Mouse (Mus musculus) duodenum, adult 2 months (tissue): Measurements from ENCODE around the gene Ccdc155. TPM values are rescaled to one million over a fixed set of nuclear protein-coding genes. Genes with fewer than 3 reads are reported as not detected.

Source experiments
- polyA plus RNA-seq: library from polyadenylated mRNA; depleted of rRNA; stranded (reverse); fragments of >200 nt; gene quantifications from 2 replicates; pipeline ENCODE4 v1.2.3, GENCODE M21; 2012; ENCODE audit warnings: low replicate concordance; rRNA removed

Gene Ccdc155
- polyA plus RNA-seq, result 0.04 TPM in 1 of 2 replicates, not detected in the other

DNA sequence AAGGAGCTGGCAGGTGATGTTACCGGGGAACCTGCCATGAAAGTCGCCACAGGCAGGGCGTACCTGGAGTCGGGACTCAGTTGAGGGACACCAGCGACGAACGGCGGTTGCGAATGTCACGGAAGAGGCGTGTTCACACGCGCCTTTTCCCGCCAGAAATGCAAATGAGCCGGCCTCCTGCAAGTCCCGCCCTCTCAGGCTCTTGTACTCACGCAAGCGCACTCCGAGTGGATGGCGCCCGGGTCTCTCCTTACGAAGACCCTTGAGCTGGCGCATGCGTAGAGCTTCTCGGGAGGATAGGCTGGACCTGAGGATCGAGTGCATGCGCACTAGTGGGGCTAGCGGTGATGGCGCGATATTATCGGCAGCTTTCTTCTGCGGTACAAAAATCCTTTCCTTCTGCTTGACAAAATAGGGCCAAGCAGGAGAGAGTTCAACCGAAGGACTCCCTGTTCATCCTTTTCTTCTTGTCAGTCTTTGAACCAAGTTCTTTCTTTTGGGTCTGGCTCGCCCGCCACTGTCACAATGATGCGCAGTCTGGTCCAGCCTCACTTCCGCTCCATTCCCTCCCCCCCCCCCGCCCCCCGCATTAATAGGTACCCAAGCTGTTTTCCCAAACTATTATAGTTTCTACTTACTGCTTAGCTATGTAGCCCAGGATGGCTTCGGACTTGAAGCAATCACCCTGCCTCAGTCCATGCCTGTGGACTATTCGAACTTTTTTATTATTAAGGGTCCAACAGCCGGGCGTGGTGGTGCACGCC lies at the start of gene Ccdc155:
Gene Ccdc155 (minus strand): TSS at position 513 of the 764 bp plus-strand sequence.

DNA sequence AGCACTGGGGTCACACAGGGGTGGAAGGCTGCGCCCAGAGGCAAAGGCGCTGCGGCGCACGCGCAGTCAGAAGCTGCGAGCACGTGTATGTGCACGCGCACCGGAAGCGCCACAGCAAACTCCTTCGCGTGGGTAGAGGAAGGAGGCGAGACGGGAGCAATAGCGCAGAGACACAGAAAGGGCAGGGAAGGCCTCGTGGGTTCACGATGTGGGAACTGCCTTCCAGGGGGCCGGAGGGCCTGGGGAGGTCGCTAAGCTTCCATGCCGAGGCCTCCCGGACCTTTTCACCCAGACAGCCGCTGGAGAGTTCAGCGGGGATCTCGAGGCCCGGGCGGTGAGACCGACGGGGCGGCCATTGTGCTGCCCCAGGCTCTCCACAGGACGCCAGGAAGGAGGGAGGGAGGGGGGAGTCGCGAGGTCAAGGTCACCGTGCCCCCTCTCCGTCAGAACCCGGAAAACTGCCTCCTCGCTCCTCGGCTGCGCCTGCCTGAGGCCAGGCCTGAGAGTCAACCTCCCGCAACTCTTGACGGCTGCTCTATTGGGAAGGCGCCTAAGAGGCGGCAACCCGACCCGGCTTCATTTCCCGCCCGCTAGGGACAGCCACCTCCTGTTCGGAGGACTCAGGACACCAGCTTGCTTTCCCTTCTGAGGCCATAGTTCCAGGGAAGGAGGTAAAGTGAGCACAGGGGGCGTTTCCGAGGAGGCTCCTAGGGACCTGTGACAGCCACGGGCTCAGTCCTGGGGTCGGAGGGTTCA lies 36.1 kb upstream of the Ccdc155 start, which contains the start of gene Slc6a16:
Gene Slc6a16 (plus strand): TSS at position 453 of the 756 bp plus-strand sequence.

DNA sequence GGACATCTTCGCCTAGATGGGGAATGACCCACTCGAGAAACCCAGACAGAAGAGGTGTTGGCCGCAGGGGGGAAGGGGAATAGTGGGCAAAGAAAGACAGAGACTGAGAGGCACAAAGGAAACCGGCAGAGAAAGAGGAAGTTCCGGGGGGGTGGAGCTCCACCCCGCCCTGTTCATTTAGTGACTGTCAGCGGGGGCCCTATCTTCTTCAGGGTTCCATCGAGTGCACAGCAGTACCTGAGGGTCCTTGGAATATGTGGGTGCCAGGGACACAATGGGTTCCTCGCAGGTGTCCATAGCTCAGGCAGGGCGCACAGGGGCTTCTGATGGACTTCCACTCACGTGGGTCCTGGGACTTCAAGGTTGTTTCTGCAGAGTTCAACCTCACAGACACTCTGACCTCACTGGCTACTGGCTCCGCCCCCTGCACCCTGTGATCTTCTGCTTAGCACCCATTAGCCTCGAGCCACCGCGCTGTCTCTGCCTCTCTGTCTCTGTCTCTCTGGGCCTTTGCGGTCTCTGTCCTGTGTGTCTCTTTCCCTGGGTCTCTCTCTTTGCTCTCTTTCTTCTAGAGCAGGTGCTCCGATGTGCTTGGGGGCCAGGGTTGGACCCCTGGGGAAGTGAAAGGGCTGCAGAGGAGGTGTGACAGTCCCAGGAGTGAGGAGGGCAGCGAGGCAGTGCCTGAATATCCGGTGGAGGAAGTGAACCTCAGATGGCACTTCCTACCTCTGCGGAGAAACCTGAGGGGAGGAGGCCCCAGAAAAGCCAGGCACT lies 34.2 kb upstream of the Ccdc155 start, which contains the start of gene Cd37:
Gene Cd37 (minus strand): TSS at position 393 of the 774 bp plus-strand sequence.

DNA sequence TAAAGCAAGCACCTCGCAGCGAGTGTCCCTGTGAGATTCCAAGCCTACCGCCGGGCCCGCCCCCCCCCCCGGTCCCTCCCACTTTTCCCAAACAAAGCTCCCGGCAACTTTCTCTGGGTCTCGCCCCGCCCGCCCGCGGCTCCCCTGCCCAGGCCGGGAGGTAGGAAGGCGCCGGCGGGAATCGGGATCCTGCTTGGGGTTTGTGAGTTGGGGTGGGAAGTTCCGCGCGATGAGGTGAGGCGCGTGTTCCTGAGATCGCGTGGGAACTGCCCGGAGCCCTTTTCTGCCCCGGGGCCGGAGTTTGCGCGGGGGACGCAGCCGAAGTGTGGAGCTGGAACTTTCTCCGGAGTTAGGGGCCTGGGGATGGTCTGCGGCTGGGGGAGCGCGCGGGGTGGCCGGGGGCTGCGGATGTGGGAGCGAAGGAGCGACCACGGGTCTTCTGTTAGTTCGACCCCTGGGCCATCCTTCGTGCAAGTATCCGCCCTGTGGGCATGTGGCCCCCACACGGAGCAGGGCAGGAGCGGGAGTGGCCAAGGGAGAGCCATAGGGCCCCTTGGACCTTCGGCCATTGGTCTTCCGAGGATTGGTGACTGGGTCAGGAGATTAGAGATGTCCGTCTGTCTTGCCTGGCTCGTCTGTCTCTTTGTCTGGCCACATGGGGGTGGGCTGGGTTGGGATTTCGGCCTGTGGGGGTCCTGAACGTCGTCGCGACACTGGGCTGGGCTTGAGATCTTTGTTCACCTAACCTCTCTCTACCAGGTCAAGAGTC lies 11.2 kb upstream of the Ccdc155 start, which contains the start of gene Tead2:
Gene Tead2 (plus strand): TSS at position 81 of the 769 bp plus-strand sequence.

DNA sequence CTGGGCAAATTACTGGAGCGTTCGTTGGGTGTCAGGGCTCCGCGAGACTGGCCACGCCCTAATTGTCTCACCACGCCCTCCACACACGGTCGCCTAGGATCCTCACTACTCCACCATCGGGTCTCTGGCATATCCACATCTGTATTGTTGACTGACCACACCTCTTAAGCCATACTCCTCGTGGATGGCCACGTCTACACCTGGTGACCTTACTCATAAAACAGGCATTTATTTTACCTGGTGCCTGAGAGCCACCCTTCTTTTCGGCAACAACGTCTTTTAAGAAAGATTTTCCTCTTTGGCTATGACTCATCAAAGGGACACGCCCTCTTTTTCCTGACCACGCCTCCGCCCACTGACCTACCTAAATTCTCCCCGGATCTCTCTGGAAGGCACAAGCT lies 7.2 kb upstream of the Ccdc155 start, which contains the start of gene Dkkl1:
Gene Dkkl1 (minus strand): TSS at position 297 of the 401 bp plus-strand sequence.

DNA sequence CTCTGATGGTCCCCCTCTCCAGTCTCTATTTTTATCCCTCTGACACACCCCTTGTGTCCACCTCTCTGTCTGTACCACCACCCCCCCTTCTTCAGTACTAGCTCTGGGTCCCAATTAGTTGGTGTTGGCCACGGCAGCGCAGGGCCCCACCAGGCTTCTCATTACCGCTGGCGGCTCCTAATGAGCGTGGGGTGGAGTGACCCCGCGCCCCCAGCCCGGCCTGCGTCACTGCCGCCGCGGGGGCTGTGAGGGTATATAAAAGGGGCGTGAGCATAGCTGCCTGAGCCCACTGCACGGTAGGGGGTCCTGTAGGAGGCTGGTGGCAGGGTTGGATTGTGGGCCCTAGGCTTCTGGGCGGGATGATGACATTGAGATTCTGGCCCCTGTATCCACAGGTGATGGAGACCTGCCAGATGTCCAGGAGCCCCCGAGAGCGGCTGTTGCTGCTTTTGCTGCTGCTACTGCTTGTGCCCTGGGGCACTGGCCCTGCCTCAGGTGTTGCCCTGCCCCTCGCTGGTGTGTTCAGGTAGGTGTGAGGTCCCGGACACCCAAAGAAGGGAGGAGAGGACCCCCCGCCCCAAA lies 23.7 kb downstream of the Ccdc155 start, which contains the start of gene Pth2:
Gene Pth2 (plus strand): TSS at position 100 of the 582 bp plus-strand sequence.

DNA sequence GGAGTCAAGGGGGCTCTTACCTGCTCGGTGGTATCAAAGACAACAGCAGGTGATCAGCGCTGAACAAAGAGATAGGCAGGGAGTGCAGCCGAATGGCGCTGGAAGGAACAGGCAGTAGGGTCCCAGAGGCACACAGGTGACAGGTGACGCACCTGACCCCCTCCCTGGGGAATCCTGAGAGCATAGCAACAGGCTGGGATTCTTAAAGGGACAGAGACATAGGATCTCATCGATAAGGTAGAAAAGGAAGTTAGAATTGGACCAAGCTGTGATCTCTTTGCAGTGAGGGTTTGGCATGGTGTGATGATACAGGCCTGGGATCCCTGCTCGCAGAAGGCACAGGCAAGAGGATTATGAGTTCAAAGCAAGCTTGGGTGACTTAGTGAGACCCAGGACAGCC lies 25.2 kb downstream of the Ccdc155 start, which contains the start of gene Gfy:
Gene Gfy (minus strand): TSS at position 101 of the 400 bp plus-strand sequence.

DNA sequence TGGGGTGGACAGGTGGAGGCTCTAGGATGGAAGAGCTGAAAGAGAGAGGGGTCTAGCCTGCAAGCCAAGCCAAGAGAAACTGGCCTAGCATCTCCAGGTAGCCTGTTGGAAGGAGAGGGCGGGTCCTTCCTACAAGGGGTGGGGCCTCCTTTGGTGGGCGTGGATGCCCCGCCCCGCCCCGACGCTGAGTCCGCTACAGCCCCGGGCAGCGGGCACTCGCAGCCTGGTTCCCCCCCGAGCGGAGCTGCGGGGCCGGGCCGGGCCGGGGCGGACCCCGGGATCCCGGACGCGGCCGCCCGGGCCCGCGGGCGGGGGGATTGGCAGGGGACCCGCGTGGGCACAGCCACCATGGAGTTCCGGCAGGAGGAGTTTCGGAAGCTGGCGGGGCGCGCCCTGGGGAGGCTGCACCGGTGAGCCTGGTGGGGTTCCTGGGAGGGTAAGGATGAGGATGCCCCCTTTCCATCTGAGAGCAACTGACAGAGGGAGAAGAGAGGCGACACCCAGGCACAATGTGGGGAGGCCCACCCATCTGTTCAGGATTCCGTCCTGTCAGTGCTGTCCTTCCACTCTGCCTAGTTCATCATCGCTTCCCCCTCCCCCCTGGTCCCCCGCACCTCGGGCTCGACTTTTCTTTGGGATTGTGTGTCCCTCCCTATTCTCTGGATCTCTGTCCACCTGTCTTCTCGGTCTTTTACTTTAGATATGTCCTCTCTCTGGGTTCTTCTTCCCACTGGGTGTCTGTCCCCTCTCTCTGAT lies 40.8 kb downstream of the Ccdc155 start, which contains the start of gene Slc17a7:
Gene Slc17a7 (plus strand): TSS at position 215 of the 756 bp plus-strand sequence.

DNA sequence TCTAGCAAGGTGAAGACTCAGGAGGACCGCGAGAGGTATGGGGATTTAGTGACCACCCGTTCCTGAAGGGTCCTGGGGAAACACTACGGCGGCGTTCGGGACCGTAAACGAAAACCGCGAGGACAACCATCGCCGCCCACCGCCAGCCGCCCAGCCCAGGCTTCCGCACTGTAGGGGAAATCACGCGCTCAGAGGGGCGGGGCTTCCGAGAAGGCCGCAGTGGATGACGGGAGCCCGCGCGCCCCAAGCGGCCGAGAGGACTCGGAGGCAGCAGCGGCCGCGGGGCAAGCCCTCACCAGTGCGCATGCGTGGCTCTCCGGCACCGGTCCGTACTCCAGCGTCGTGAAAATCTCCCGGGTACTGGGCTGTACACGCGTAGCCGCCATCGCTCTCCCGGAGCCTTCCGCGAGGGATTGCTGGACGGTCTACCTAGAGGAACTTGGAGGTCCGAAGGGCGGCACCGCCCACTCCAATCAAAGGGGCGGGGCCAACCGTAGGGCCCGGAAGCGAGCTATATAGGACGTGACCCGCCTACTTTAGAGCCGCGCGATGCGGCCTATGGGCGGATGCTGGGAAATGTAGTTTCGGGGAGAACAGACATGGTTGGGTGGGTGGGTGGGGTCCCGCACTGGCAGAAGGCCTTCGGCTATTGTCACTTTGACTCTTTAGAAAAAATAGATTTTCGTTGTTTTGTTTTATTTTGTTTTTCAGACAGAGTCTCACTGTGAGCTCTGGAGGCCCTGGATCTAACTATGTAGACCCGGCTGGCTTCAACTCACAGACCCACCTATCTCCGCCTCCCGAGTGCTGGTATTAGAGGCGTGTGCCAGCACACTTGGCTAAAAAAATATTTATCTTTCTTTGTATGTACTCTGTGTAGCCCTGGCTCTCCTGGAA lies 50.3 kb downstream of the Ccdc155 start, which contains the start of the genes Pih1d1 and Aldh16a1:
Gene Pih1d1 (plus strand): TSS at position 208 of the 897 bp plus-strand sequence.
Gene Aldh16a1 (minus strand): TSS at position 489 of the 897 bp plus-strand sequence.

DNA sequence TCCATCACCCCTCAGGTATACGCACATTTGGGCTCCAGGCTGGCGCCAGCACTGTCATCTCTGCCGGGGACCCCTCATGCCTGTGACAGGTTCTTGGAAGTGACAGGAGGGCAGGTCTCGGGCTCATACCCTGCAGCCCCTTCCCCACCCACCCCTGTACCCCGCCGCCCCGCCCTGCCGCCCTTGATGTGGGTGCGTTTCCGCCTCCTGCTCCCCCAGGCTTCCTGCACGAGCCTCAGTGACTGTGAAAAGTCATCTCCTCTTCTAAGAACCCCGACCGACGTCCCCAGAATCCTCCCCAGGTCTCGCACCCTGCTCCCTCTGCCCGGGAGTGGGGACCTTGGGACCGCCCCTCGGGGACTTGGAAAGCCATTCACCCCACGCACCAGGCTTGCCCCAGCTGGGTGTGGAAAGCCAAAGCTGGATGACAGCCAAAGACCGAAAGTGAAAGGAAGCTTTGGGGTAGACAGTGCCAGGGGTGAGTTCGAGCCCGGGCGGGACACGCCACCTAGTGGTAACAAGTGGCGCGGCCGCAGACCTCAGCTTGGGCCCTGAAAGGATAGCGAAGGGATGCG lies 68.6 kb downstream of the Ccdc155 start, which contains the start of the genes Gm45713 and Flt3l:
Gene Gm45713 (minus strand): TSS at position 239 of the 575 bp plus-strand sequence.
Gene Flt3l (minus strand): TSS at position 440 of the 575 bp plus-strand sequence.

Other genes starting within 250 kb of the Ccdc155 start
- 6.7 and 11.1 TPM in 2 replicates for gene Cpt1c, start 230.0 kb downstream of the Ccdc155 start, polyA plus RNA-seq
- 45.6 and 61.7 TPM in 2 replicates for gene Prmt1, start 218.3 kb downstream of the Ccdc155 start, polyA plus RNA-seq
- 70.7 and 84.2 TPM in 2 replicates for gene Irf3, start 207.2 kb downstream of the Ccdc155 start, polyA plus RNA-seq
- 26.3 and 28.8 TPM in 2 replicates for gene Bcl2l12, start 206.2 kb downstream of the Ccdc155 start, polyA plus RNA-seq
- 59.7 and 64.8 TPM in 2 replicates for gene Scaf1, start 188.5 kb downstream of the Ccdc155 start, polyA plus RNA-seq
- 76.8 and 77.3 TPM in 2 replicates for gene Rras, start 186.9 kb downstream of the Ccdc155 start, polyA plus RNA-seq
- gene Prr12, start 152.0 kb downstream of the Ccdc155 start, polyA plus RNA-seq, result 8.5 and 9.7 TPM in 2 replicates
- gene Nosip, start 142.5 kb downstream of the Ccdc155 start, polyA plus RNA-seq, result 47.3 and 54.0 TPM in 2 replicates
- gene Prrg2, start 142.2 kb downstream of the Ccdc155 start, polyA plus RNA-seq, result 145 and 313 TPM in 2 replicates
- 42.1 and 62.3 TPM in 2 replicates for gene Rcn3, start 112.7 kb downstream of the Ccdc155 start, polyA plus RNA-seq
- gene Fcgrt, start 101.0 kb downstream of the Ccdc155 start, polyA plus RNA-seq, result 84.8 and 148 TPM in 2 replicates
- 86.3 and 120 TPM in 2 replicates for gene Rps11, start 80.5 kb downstream of the Ccdc155 start, polyA plus RNA-seq
- gene Rpl13a, start 76.1 kb downstream of the Ccdc155 start, polyA plus RNA-seq, result 462 and 1,279 TPM in 2 replicates
- gene Gm45713, start 68.7 kb downstream of the Ccdc155 start, polyA plus RNA-seq, result 2.6 TPM in 1 of 2 replicates, not detected in the other
- 41.6 and 41.8 TPM in 2 replicates for gene Flt3l, start 68.5 kb downstream of the Ccdc155 start, polyA plus RNA-seq
- 33.6 and 51.7 TPM in 2 replicates for gene Pih1d1, start 50.6 kb downstream of the Ccdc155 start, polyA plus RNA-seq
- gene Aldh16a1, start 50.3 kb downstream of the Ccdc155 start, polyA plus RNA-seq, result 214 and 420 TPM in 2 replicates
- 0.07 and 0.09 TPM in 2 replicates for gene Slc17a7, start 40.9 kb downstream of the Ccdc155 start, polyA plus RNA-seq
- not detected in 2 replicates for gene Gfy, start 25.3 kb downstream of the Ccdc155 start, polyA plus RNA-seq
- not detected in 2 replicates for gene Pth2, start 23.9 kb downstream of the Ccdc155 start, polyA plus RNA-seq
- 0.11 and 1.4 TPM in 2 replicates for gene Dkkl1, start 7.3 kb upstream of the Ccdc155 start, polyA plus RNA-seq
- 7.2 and 14.7 TPM in 2 replicates for gene Tead2, start 10.9 kb upstream of the Ccdc155 start, polyA plus RNA-seq
- gene Cd37, start 34.2 kb upstream of the Ccdc155 start, polyA plus RNA-seq, result 12.2 and 41.2 TPM in 2 replicates
- not detected in 2 replicates for gene Slc6a16, start 36.2 kb upstream of the Ccdc155 start, polyA plus RNA-seq
- 0.13 TPM in 1 of 2 replicates, not detected in the other for gene Slc6a21, start 72.6 kb upstream of the Ccdc155 start, polyA plus RNA-seq
- 125 and 254 TPM in 2 replicates for gene Trpm4, start 128.9 kb upstream of the Ccdc155 start, polyA plus RNA-seq
- 0.09 and 0.55 TPM in 2 replicates for gene Hrc, start 130.4 kb upstream of the Ccdc155 start, polyA plus RNA-seq
- gene Ppfia3, start 162.1 kb upstream of the Ccdc155 start, polyA plus RNA-seq, result 34.3 and 84.9 TPM in 2 replicates
- 2.5 and 6.3 TPM in 2 replicates for gene Lin7b, start 165.7 kb upstream of the Ccdc155 start, polyA plus RNA-seq
- 112 and 146 TPM in 2 replicates for gene Snrnp70, start 190.8 kb upstream of the Ccdc155 start, polyA plus RNA-seq
- gene Kcna7, start 200.8 kb upstream of the Ccdc155 start, polyA plus RNA-seq, result 0.05 TPM in 2 replicates
- gene Ntf5, start 208.8 kb upstream of the Ccdc155 start, polyA plus RNA-seq, result 0.05 and 0.39 TPM in 2 replicates
- gene Lhb, start 215.9 kb upstream of the Ccdc155 start, polyA plus RNA-seq, result 0.26 TPM in 1 of 2 replicates, not detected in the other
- 12.8 and 17.7 TPM in 2 replicates for gene Gys1, start 230.0 kb upstream of the Ccdc155 start, polyA plus RNA-seq
- gene Ruvbl2, start 233.2 kb upstream of the Ccdc155 start, polyA plus RNA-seq, result 41.3 and 64.9 TPM in 2 replicates